Mouse (Mus musculus): ENCODE measurements around the gene Pcmt1. TPM values are rescaled to one million over a fixed set of nuclear protein-coding genes. Genes with fewer than 3 reads are reported as not detected.

The Pcmt1 gene
- polyA plus RNA-seq, 1 experiment from 2014 or later = 143 TPM

DNA sequence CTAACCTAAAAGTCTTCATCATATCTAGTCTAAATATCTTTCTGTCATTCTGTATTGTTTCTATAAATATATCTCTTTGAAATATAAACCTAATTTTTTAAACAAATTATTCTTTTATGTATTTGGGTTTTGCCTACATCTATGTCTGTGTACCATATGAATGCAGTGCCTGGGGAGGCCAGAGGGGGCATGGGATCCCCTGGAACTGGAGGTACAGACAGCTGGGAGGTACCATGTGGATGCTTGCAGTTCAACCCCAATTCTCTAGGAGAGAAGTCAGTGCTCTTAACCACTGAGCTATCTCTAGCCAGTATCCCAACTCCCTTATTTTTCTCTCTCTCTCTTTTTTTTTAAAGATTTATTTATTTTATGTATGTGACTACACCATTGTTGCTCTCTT, 14.3 kb upstream of the Pcmt1 start:
- Histone ChIP-seq H3K4me1 (ENCODE audit: control insufficient read depth, insufficient read depth, low read length) (peaks cover 5% of the 10 kb centered on the region; the same call in 1 of the 2 replicates), H3K9ac (ENCODE audit: low read length) (no peak overlapping the region), H3K27ac (ENCODE audit: low read length) (no peak overlapping the region), H3K4me2 (ENCODE audit: low read depth, low read length) (no peak overlapping the region), H3K9me3 (replicated peaks; ENCODE audit: control insufficient read depth, low read length) (no peaks in the 10 kb centered on the region), H3K36me3 (ENCODE audit: control insufficient read depth, insufficient read depth) (peaks cover 62% of the 10 kb centered on the region), H3K4me3 (ENCODE audit: low read length) (no peak overlapping the region), H3K27me3 (ENCODE audit: control insufficient read depth, insufficient read depth, low read length) (no peaks in the 10 kb centered on the region)
- ATAC-seq (replicated peaks; ENCODE audit: extremely low read depth, insufficient read depth, low FRiP score) = no peak

DNA sequence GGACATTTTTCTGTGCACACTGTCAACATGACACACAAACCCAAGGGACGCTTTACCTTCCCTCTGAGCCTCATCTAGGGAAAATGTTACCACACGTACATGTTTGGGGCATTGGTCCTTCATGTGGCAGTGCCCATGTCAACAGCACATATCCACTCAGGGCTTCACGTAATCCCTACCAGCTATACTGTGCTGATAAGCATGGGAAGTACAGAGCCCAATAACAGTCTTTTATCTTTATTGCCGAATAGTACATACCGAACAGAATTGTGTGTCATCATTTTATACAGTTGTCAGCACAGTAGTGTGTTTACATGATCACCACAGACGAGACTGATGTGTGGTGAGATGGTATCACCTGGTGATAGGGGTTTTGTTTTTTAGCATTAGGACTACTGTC, 6.0 kb upstream of the Pcmt1 start:
- no peak overlapping the region for H3K4me2 ChIP-seq (ENCODE audit: low read depth, low read length)
- H3K27ac ChIP-seq (ENCODE audit: low read length) = no peak overlapping the region
- peaks cover 24% of the 10 kb centered on the region for H3K4me1 ChIP-seq (ENCODE audit: control insufficient read depth, insufficient read depth, low read length)
- ATAC-seq (replicated peaks; ENCODE audit: extremely low read depth, insufficient read depth, low FRiP score) = no peak
- H3K9ac ChIP-seq (ENCODE audit: low read length) = no peak overlapping the region
- 74% methylated on average over 6 of the region's 6 CpGs for WGBS
- H3K9me3 ChIP-seq (replicated peaks; ENCODE audit: control insufficient read depth, low read length) = no peaks in the 10 kb centered on the region
- H3K36me3 ChIP-seq (ENCODE audit: control insufficient read depth, insufficient read depth) = peaks cover 9% of the 10 kb centered on the region; the same call in 1 of the 2 replicates
- H3K27me3 ChIP-seq (ENCODE audit: control insufficient read depth, insufficient read depth, low read length) = no peaks in the 10 kb centered on the region
- H3K4me3 ChIP-seq (ENCODE audit: low read length) = no peak overlapping the region

DNA sequence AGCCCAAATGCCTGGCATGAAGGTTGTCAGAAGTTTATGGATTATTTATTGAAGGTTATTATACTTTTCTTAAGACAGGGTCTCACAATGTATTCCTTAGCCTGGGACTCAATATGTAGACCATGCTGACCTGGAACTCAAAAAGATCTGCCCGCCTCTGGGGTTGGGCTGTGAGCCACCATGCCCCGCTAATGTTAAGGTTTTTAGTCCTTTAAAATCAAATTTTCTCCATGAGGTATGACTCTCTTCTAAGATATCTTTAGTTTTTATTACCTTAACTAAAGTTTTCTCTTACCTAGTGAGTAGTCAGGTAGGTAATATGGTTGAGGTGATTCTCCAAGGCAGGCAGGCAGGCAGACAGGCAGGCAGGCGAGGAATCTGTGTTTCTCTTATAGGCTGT, 1.3 kb upstream of the Pcmt1 start:
- Histone ChIP-seq H3K36me3 (ENCODE audit: control insufficient read depth, insufficient read depth) (peaks cover 9% of the 10 kb centered on the region; the same call in 1 of the 2 replicates), H3K4me3 (ENCODE audit: low read length) (peak overlapping the region; percentile 95), H3K9ac (ENCODE audit: low read length) (peak overlapping the region; percentile 100), H3K27ac (ENCODE audit: low read length) (0 out of 2 replicates have a peak overlapping the region, but pooled peaks have one; percentile 13), H3K4me2 (ENCODE audit: low read depth, low read length) (peak overlapping the region; percentile 83), H3K4me1 (ENCODE audit: control insufficient read depth, insufficient read depth, low read length) (peaks cover 28% of the 10 kb centered on the region), H3K9me3 (replicated peaks; ENCODE audit: control insufficient read depth, low read length) (no peaks in the 10 kb centered on the region), H3K27me3 (ENCODE audit: control insufficient read depth, insufficient read depth, low read length) (no peaks in the 10 kb centered on the region)
- ATAC-seq (replicated peaks; ENCODE audit: extremely low read depth, insufficient read depth, low FRiP score) = no peak
- 33% methylated on average over 3 of the region's 3 CpGs for WGBS

DNA sequence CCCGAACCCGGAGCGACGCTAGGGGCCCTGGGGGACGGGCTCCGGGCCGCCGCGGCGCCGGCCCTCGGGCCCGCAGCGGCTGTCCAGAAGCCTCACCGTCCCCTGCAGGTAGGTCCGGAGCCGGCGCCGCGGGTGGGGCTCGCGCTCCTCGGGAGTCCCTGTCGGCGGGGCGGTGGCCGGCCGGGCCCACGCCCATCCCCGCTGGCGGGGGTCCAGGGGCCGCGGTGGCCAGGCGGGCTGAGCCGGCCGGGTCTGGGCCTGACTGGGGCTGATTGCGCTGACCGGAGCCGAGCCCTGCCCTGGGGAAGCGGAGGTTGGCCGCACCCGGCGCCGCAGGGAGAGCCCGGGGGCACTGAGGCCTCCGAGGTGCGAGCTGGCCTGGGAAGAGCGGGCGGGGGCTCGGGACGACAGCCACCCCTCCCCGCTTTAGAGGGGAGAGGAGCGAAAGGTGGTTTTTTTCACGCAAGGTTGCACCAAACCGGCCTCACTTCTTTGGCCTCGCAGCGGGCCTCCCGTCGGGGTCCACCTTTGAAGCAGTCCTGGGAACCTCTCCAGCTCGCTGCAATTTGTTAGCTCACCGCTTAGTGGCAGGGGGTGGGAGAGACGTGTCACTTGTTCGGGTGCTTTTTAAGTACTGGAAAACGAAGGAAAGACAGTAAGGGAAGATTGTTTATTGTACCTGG, 548 bp upstream of the Pcmt1 start:
- Histone ChIP-seq H3K27me3 (ENCODE audit: control insufficient read depth, insufficient read depth, low read length) (no peaks in the 10 kb centered on the region), H3K9me3 (replicated peaks; ENCODE audit: control insufficient read depth, low read length) (no peaks in the 10 kb centered on the region), H3K36me3 (ENCODE audit: control insufficient read depth, insufficient read depth) (peaks cover 12% of the 10 kb centered on the region; the same call in 1 of the 2 replicates), H3K4me1 (ENCODE audit: control insufficient read depth, insufficient read depth, low read length) (peaks cover 26% of the 10 kb centered on the region), H3K27ac (ENCODE audit: low read length) (peak overlapping the region; percentile 99), H3K4me3 (ENCODE audit: low read length) (peak overlapping the region; percentile 95), H3K9ac (ENCODE audit: low read length) (peak overlapping the region; percentile 100), H3K4me2 (ENCODE audit: low read depth, low read length) (peak overlapping the region; percentile 83)
- peak; percentile 91 for ATAC-seq (replicated peaks; ENCODE audit: extremely low read depth, insufficient read depth, low FRiP score)
- whole genome bisulfite sequencing = under 1% methylated on average over 53 of the region's 64 CpGs

DNA sequence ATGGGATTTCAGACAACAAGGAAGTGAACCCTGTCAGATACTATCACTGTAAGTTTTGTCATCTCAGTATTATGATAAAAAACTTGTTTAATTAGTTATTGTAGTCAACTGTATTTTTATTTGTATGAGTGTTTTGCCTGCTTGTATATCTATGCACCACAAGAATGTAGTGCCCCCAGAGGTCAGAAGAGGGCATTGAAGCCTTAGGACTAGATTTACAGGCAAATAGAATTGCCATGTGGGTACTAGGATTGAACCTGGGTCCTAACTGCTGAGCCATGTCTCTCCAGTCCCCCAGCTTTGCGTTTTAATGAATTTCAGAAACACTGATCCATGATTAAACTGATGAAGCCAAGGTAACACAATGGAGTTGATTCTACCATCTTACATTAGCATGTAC, 7.3 kb downstream of the Pcmt1 start:
- Histone ChIP-seq H3K36me3 (ENCODE audit: control insufficient read depth, insufficient read depth) (peaks cover 26% of the 10 kb centered on the region), H3K4me1 (ENCODE audit: control insufficient read depth, insufficient read depth, low read length) (no peaks in the 10 kb centered on the region), H3K27me3 (ENCODE audit: control insufficient read depth, insufficient read depth, low read length) (no peaks in the 10 kb centered on the region), H3K9ac (ENCODE audit: low read length) (no peak overlapping the region), H3K27ac (ENCODE audit: low read length) (no peak overlapping the region), H3K9me3 (replicated peaks; ENCODE audit: control insufficient read depth, low read length) (no peaks in the 10 kb centered on the region), H3K4me3 (ENCODE audit: low read length) (no peak overlapping the region), H3K4me2 (ENCODE audit: low read depth, low read length) (no peak overlapping the region)
- WGBS = 73% methylated on average over 1 of the region's 1 CpGs
- ATAC-seq (replicated peaks; ENCODE audit: extremely low read depth, insufficient read depth, low FRiP score) = no peak

DNA sequence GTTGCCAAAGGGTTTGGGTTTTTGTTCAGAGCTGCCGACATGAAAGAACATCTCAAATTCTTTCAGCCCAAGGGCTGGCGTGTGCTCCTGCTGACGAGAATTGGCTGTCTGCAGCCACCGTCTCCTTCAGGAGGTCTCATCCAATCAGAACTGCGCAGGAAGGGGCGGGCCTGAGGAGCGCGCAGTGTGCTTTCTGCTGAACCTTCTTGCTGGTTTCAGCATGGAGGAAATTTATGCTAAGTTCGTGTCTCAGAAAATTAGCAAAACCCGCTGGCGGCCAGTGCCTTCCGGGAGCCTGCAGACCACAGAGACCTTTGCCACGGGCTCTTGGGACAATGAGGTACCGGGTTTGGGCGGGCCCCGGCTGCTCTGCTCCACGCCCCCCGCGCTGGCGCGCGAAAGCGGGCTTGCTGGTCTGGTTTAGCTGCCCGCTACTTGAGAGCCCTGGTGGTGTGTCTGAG, 13.6 kb downstream of the Pcmt1 start, which contains the start of gene Nup43:
Nup43 (plus strand) TSS at position 162 of the 461 bp plus-strand sequence.
- Histone ChIP-seq H3K9ac (ENCODE audit: low read length) (peak within 1 kb of the TSS; percentile 84), H3K4me2 (ENCODE audit: low read depth, low read length) (peak within 1 kb of the TSS; percentile 94), H3K36me3 (ENCODE audit: control insufficient read depth, insufficient read depth) (peaks cover 3% of the 10 kb centered on the region), H3K9me3 (replicated peaks; ENCODE audit: control insufficient read depth, low read length) (no peaks in the 10 kb centered on the region), H3K27me3 (ENCODE audit: control insufficient read depth, insufficient read depth, low read length) (no peaks in the 10 kb centered on the region), H3K4me3 (ENCODE audit: low read length) (peak within 1 kb of the TSS; percentile 95), H3K27ac (ENCODE audit: low read length) (peak within 1 kb of the TSS; percentile 73), H3K4me1 (ENCODE audit: control insufficient read depth, insufficient read depth, low read length) (peaks cover 15% of the 10 kb centered on the region)
- ATAC-seq (replicated peaks; ENCODE audit: extremely low read depth, insufficient read depth, low FRiP score) = peak; percentile 69
- 0% methylated on average over 24 of the region's 24 CpGs for WGBS

DNA sequence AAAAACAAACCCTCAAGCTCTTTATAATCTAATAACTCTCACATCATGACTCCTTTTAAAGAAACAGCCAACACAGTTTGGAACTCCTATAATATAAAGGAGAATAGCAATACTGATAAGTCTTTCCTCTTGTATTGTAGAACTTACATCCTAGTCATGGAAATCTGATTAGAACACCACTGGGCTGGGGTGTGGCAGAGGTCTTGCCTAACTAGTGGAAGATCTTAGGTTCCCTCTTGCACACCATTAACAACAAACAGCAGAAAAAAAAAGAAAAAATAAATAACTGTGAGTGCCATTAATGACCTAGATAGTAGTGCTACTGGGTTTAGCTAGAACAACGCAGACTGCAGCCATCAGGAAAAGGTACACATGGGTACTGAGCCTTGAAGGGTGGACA, 16.0 kb downstream of the Pcmt1 start:
- H3K9ac ChIP-seq (ENCODE audit: low read length) = no peak overlapping the region
- no peak overlapping the region for H3K27ac ChIP-seq (ENCODE audit: low read length)
- H3K4me3 ChIP-seq (ENCODE audit: low read length) = no peak overlapping the region
- peaks cover 19% of the 10 kb centered on the region for H3K4me1 ChIP-seq (ENCODE audit: control insufficient read depth, insufficient read depth, low read length)
- H3K36me3 ChIP-seq (ENCODE audit: control insufficient read depth, insufficient read depth) = no peaks in the 10 kb centered on the region
- H3K9me3 ChIP-seq (replicated peaks; ENCODE audit: control insufficient read depth, low read length) = no peaks in the 10 kb centered on the region
- H3K4me2 ChIP-seq (ENCODE audit: low read depth, low read length) = no peak overlapping the region
- no peak for ATAC-seq (replicated peaks; ENCODE audit: extremely low read depth, insufficient read depth, low FRiP score)
- 80% methylated on average over 1 of the region's 1 CpGs for WGBS
- no peaks in the 10 kb centered on the region for H3K27me3 ChIP-seq (ENCODE audit: control insufficient read depth, insufficient read depth, low read length)

DNA sequence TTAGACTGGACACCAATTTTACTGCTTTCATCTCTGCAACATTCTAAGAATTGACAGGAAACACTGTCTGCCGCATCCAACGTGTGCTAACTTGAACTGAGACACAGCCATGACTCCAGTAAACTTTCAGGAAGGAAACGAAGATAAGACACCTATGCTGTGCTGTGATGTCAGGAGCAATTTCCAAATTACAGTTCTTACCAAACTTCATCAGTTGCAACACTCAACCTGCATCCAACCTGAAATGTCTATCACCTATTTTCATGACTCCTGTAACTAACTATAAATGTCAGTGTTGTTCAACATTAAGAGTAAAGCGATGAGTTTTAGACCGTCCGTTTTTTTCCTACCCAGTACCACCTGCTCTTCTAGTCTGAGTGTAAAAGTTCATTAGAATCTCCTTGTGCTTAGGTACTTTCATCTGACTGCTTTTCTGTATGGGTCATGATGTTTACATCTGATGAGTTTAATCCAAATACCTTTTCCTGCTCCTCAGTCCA, 16.9 kb downstream of the Pcmt1 start:
- peaks cover 22% of the 10 kb centered on the region for H3K4me1 ChIP-seq (ENCODE audit: control insufficient read depth, insufficient read depth, low read length)
- H3K9ac ChIP-seq (ENCODE audit: low read length) = peak overlapping the region; percentile 97
- no peaks in the 10 kb centered on the region for H3K27me3 ChIP-seq (ENCODE audit: control insufficient read depth, insufficient read depth, low read length)
- peak overlapping the region; percentile 94; the same call in 1 of the 2 replicates for H3K27ac ChIP-seq (ENCODE audit: low read length)
- peak overlapping the region; percentile 85 for H3K4me2 ChIP-seq (ENCODE audit: low read depth, low read length)
- 46% methylated on average over 6 of the region's 6 CpGs for WGBS
- no peaks in the 10 kb centered on the region for H3K9me3 ChIP-seq (replicated peaks; ENCODE audit: control insufficient read depth, low read length)
- H3K4me3 ChIP-seq (ENCODE audit: low read length) = peak overlapping the region; percentile 93
- no peak for ATAC-seq (replicated peaks; ENCODE audit: extremely low read depth, insufficient read depth, low FRiP score)
- H3K36me3 ChIP-seq (ENCODE audit: control insufficient read depth, insufficient read depth) = no peaks in the 10 kb centered on the region

All from heart, embryonic 16.5 days (tissue).